Mouse (Mus musculus) hindbrain, embryonic 11.5 days (tissue): Measurements from ENCODE around the gene Nup35. TPM values are rescaled to one million over a fixed set of nuclear protein-coding genes. Genes with fewer than 3 reads are reported as not detected.

ENCODE experiments used
- ATAC-seq: fragments of 200-750 bp; cut with Nextera tagmentation; 2 replicates; pipeline ENCODE4 v1.8.0; 2017; ENCODE audit warnings: mild to moderate bottlenecking, moderate TSS enrichment, moderate library complexity; ENCODE audit not compliant: low FRiP score
- DNase-seq: peaks from one replicate; pipeline ENCODE4 v3.0.0-alpha.2; 2015; ENCODE audit warnings: low spot score
- H3K27ac ChIP-seq: fragments of 300-500 bp; sonication (generic); 2 replicates; pipeline ENCODE4 v1.5.1; 2014; ENCODE audit warnings: mild to moderate bottlenecking, low read depth, low read length
- H3K27me3 ChIP-seq: fragments of 300-500 bp; sonication (generic); 2 replicates; pipeline ENCODE4 v1.6.1; 2014; ENCODE audit warnings: mild to moderate bottlenecking, low read length, moderate library complexity, mixed read lengths; ENCODE audit not compliant: control insufficient read depth, insufficient read depth
- H3K36me3 ChIP-seq: fragments of 300-500 bp; sonication (generic); 2 replicates; pipeline ENCODE4 v1.6.1; 2014; ENCODE audit warnings: mild to moderate bottlenecking, low read length, moderate library complexity, mixed read lengths; ENCODE audit not compliant: control insufficient read depth, insufficient read depth
- H3K4me1 ChIP-seq: fragments of 300-500 bp; sonication (generic); replicated peaks from 2 replicates; pipeline ENCODE4 v1.6.1; 2014; ENCODE audit warnings: low read length, mixed read lengths; ENCODE audit not compliant: control insufficient read depth, insufficient read depth
- H3K4me2 ChIP-seq: fragments of 300-500 bp; sonication (generic); replicated peaks from 2 replicates; pipeline ENCODE4 v1.6.1; 2014; ENCODE audit warnings: mild to moderate bottlenecking, low read depth, low read length
- H3K4me3 ChIP-seq: fragments of 300-500 bp; sonication (generic); 2 replicates; pipeline ENCODE4 v1.5.1; 2014; ENCODE audit warnings: low read depth, low read length
- H3K9ac ChIP-seq: fragments of 300-500 bp; sonication (generic); 2 replicates; pipeline ENCODE4 v1.6.1; 2014; ENCODE audit warnings: low read depth, low read length
- H3K9me3 ChIP-seq: fragments of 300-500 bp; sonication (generic); 2 replicates; pipeline ENCODE4 v1.6.1; 2016; ENCODE audit warnings: low read length; ENCODE audit not compliant: control insufficient read depth
- WGBS: fragments of 180-500 bp; shearing (Covaris S2); extraction: QIAGEN DNeasy Blood & Tissue Kit; methylation state at CpG from one replicate; pipeline ENCODE4 v1.1.7; 2014; 5-methylcytosine and 5-hydroxymethylcytosine counted together
- polyA plus RNA-seq: library from polyadenylated mRNA; unstranded; fragments of >200 nt; fragmentation: Nextera tagmentation; extraction: Ambion mirVana; gene quantifications from 2 replicates; pipeline ENCODE4 v1.2.1, GENCODE M21; 2014

The Nup35 gene
- polyA plus RNA-seq, 1 experiment from 2014 or later: 64.5 TPM

GRCm38 (mm10) chr2:80594215-80594918 is 22.7 kb upstream of the Nup35 start:
- no peaks in the 10 kb centered on the region for H3K27me3 ChIP-seq
- H3K36me3 ChIP-seq: no peaks in the 10 kb centered on the region
- no peak overlapping the region for H3K4me3 ChIP-seq
- H3K9me3 ChIP-seq: no peaks in the 10 kb centered on the region
- no peaks in the 10 kb centered on the region for H3K4me1 ChIP-seq
- 70% methylated on average over 4 of the region's 4 CpGs for WGBS
- DNase-seq: no peak
- no peak overlapping the region for H3K9ac ChIP-seq
- H3K4me2 ChIP-seq: no peak overlapping the region
- no peak for ATAC-seq
- no peak overlapping the region for H3K27ac ChIP-seq

DNA sequence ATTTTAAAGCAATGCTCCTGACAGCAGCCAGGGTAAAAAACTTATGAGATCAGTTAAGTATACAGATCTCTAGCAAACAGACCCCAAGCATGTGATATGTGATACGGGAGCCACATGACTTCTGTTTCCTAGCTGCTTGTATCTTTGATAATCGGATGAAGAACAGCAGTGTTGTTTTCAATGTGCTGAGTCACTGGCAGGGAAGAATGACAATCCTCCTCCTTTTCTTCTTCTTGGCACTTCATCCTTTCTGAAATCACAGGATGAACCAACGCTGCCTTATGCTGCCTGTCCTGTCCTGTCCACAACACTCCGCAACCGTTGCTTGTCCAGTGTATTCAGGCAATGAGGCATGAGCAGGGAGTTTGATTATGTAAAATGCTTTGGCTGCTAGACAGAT is 20.1 kb upstream of the Nup35 start:
- H3K4me1 ChIP-seq: no peaks in the 10 kb centered on the region
- no peaks in the 10 kb centered on the region for H3K9me3 ChIP-seq
- no peak overlapping the region for H3K4me3 ChIP-seq
- 73% methylated on average over 5 of the region's 5 CpGs for WGBS
- DNase-seq: no peak
- no peak overlapping the region for H3K9ac ChIP-seq
- no peaks in the 10 kb centered on the region for H3K27me3 ChIP-seq
- ATAC-seq: no peak
- no peak overlapping the region for H3K27ac ChIP-seq
- no peaks in the 10 kb centered on the region for H3K36me3 ChIP-seq
- no peak overlapping the region for H3K4me2 ChIP-seq

- H3K4me1 ChIP-seq: no peaks in the 10 kb centered on the region
- no peak for DNase-seq
- H3K27ac ChIP-seq: no peak overlapping the region
- H3K4me2 ChIP-seq: no peak overlapping the region
- no peak overlapping the region for H3K4me3 ChIP-seq
- no peaks in the 10 kb centered on the region for H3K9me3 ChIP-seq
- no peak overlapping the region for H3K9ac ChIP-seq
- no peak for ATAC-seq
- 92% methylated on average over 3 of the region's 3 CpGs for WGBS
- no peaks in the 10 kb centered on the region for H3K27me3 ChIP-seq
- no peaks in the 10 kb centered on the region for H3K36me3 ChIP-seq
Measured at GRCm38 (mm10) chr2:80599850-80600249, 17.2 kb upstream of the Nup35 start.

DNA sequence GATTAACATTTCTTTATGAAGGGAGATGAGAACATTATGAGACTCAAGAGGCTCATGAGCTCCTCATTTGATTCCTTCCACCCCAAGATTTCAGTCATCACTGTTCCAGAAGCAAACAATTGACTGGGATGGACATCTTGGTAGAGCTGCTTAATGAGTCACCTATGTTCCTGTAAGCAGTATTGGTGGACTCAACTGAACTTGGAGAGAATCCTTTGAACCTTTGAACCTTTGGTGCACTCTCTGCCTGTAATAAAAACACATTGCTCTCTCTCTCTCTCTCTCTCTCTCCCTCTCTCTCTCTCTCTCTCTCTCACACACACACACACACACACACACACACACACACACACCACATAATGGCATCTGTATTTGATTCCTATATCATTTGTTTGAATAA is 16.4 kb upstream of the Nup35 start:
- Histone ChIP-seq H3K9me3 (no peaks in the 10 kb centered on the region), H3K4me2 (no peak overlapping the region), H3K4me1 (no peaks in the 10 kb centered on the region), H3K27me3 (no peaks in the 10 kb centered on the region), H3K4me3 (no peak overlapping the region), H3K27ac (no peak overlapping the region), H3K9ac (no peak overlapping the region), H3K36me3 (no peaks in the 10 kb centered on the region)
- DNase-seq (no peak), ATAC-seq (no peak)

DNA sequence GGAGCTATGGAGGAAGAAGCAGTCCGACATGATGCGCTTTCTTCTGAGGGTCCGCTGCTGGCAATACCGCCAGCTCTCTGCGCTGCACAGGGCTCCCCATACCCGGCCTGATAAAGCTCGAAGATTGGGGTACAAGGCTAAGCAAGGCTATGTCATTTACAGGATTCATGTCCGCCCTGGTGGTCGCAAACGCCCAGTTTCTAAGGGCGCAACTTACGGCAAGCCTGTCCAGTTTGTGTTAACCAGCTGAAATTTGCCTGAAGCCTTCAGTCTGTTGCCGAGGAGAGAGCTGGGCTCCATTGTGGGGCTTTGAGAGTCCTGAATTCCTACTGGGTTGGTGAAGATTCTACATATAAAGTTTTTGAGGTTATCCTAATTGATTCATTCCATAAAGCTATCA is 14.3 kb upstream of the Nup35 start:
- Histone ChIP-seq H3K9me3 (no peaks in the 10 kb centered on the region), H3K4me2 (no peak overlapping the region), H3K27me3 (no peaks in the 10 kb centered on the region), H3K4me1 (no peaks in the 10 kb centered on the region), H3K4me3 (no peak overlapping the region), H3K9ac (no peak overlapping the region), H3K36me3 (no peaks in the 10 kb centered on the region), H3K27ac (no peak overlapping the region)
- ATAC-seq (no peak), DNase-seq (no peak)
- WGBS: 93% methylated on average over 12 of the region's 13 CpGs

- H3K4me2 ChIP-seq: no peak overlapping the region
- H3K9ac ChIP-seq: no peak overlapping the region
- no peak for DNase-seq
- H3K36me3 ChIP-seq: no peaks in the 10 kb centered on the region
- no peaks in the 10 kb centered on the region for H3K4me1 ChIP-seq
- H3K4me3 ChIP-seq: no peak overlapping the region
- no peak overlapping the region for H3K27ac ChIP-seq
- ATAC-seq: no peak
- H3K27me3 ChIP-seq: no peaks in the 10 kb centered on the region
- H3K9me3 ChIP-seq: no peaks in the 10 kb centered on the region
- WGBS: 93% methylated on average over 19 of the region's 19 CpGs
Measured at GRCm38 (mm10) chr2:80603771-80604426, 13.1 kb upstream of the Nup35 start.

DNA sequence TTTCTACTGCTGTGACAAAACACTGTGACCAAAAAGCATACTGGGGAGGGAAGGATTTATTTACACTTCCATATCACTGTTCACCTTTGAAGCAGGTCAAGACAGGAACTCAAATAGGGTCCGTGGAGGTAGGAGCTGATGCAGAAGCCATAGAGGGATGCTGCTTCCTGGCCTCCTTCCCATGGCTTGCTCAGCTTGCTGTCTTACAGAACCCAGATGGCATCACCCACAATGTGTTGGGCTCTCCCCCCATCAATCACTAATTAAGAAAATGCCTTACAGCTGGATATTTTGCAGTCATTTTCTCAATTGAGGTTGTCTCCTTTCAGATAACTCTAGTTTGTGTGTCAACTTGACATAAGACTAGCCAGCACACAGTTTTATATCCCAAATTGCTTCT is 4.8 kb upstream of the Nup35 start:
- 71% methylated on average over 1 of the region's 1 CpGs for WGBS
- H3K27ac ChIP-seq: no peak overlapping the region
- H3K9ac ChIP-seq: no peak overlapping the region
- H3K27me3 ChIP-seq: no peaks in the 10 kb centered on the region
- H3K36me3 ChIP-seq: no peaks in the 10 kb centered on the region
- no peaks in the 10 kb centered on the region for H3K4me1 ChIP-seq
- DNase-seq (no peak), ATAC-seq (no peak)
- H3K9me3 ChIP-seq: no peaks in the 10 kb centered on the region
- H3K4me2 ChIP-seq: no peak overlapping the region
- no peak overlapping the region for H3K4me3 ChIP-seq

GRCm38 (mm10) chr2:80612796-80613195 is 4.2 kb upstream of the Nup35 start:
- WGBS: 72% methylated on average over 2 of the region's 2 CpGs
- no peak for DNase-seq
- ATAC-seq: no peak

DNA sequence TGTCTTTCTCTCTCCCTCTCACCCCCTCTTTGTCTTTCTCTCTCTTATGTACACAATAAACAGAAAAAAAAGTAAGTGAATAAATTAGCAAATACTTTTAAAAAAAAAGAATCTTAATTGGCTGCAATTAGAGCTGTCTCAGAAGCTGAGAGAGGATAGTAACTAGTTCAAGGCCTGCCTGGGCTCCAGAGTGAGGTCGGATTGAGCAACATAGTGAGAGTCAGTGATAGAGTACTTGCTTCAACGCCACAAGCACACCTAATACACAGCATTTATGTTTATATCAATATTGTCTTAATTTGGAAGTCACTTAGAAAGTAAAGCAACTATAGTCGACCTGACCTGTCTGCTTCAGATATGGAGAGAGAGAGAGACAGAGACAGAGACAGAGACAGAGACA is 2.0 kb downstream of the Nup35 start:
- Histone ChIP-seq H3K4me1 (no peaks in the 10 kb centered on the region), H3K27me3 (no peaks in the 10 kb centered on the region), H3K4me3 (no peak overlapping the region), H3K9me3 (no peaks in the 10 kb centered on the region), H3K27ac (no peak overlapping the region), H3K4me2 (no peak overlapping the region), H3K36me3 (no peaks in the 10 kb centered on the region), H3K9ac (no peak overlapping the region)
- WGBS: 94% methylated on average over 3 of the region's 3 CpGs
- ATAC-seq (no peak), DNase-seq (no peak)

More at GRCm38 (mm10) chr2:80612796-80613195, 4.2 kb upstream of the Nup35 start:
- H3K4me3 ChIP-seq: no peak overlapping the region
- H3K4me1 ChIP-seq: no peaks in the 10 kb centered on the region
- no peaks in the 10 kb centered on the region for H3K9me3 ChIP-seq
- H3K9ac ChIP-seq: no peak overlapping the region
- H3K4me2 ChIP-seq: no peak overlapping the region
- H3K36me3 ChIP-seq: no peaks in the 10 kb centered on the region
- no peaks in the 10 kb centered on the region for H3K27me3 ChIP-seq
- H3K27ac ChIP-seq: no peak overlapping the region
